Mouse (Mus musculus): Measurements from ENCODE around the gene Pitpnc1. TPM values are rescaled to one million over a fixed set of nuclear protein-coding genes. Genes with fewer than 3 reads are reported as not detected.
A peak's percentile ranks its signal among the peaks of the same experiment; 100 is the strongest.

Gene Pitpnc1
- polyA plus RNA-seq, 1 experiment from 2014 or later, result 9.1 TPM

GRCm38 (mm10) chr11:107454546-107455462 is 15.7 kb downstream of the Pitpnc1 start:
- peak; percentile 46 for DNase-seq
- peaks cover 32% of the 10 kb centered on the region for H3K4me1 ChIP-seq (ENCODE audit: insufficient read depth)

GRCm38 (mm10) chr11:107452053-107452452 is 18.4 kb downstream of the Pitpnc1 start:
- Histone ChIP-seq H3K9me3 (ENCODE audit: low read length) (no peaks in the 10 kb centered on the region), H3K27ac (ENCODE audit: low read depth) (no peak overlapping the region), H3K9ac (replicated peaks) (no peak overlapping the region), H3K27me3 (ENCODE audit: insufficient read depth, low read length) (no peaks in the 10 kb centered on the region), H3K4me3 (ENCODE audit: low read depth, low read length) (no peak overlapping the region), H3K36me3 (replicated peaks; ENCODE audit: insufficient read depth, low read length) (0 out of 2 replicates have a peak, but pooled peaks cover 4% of the 10 kb centered on the region), H3K4me2 (ENCODE audit: low read depth, low read length) (0 out of 2 replicates have a peak overlapping the region, but pooled peaks have one; percentile 58), H3K4me1 (ENCODE audit: insufficient read depth) (peaks cover 56% of the 10 kb centered on the region)
- ATAC-seq (no peak), DNase-seq (no peak)
- no peak for TF ChIP-seq CTCF (IDR thresholded peaks at IDR 0.05; ENCODE audit: low read depth)
- TF ChIP-seq EP300 (IDR thresholded peaks at IDR 0.05; ENCODE audit: low read depth), result no peak
- WGBS (ENCODE audit: insufficient replicate concordance), result 78% methylated on average over 7 of the region's 7 CpGs

More at GRCm38 (mm10) chr11:107454546-107455462, 15.7 kb downstream of the Pitpnc1 start:
- Histone ChIP-seq H3K27ac (ENCODE audit: low read depth) (peak overlapping the region; percentile 30), H3K36me3 (replicated peaks; ENCODE audit: insufficient read depth, low read length) (0 out of 2 replicates have a peak, but pooled peaks cover 4% of the 10 kb centered on the region), H3K27me3 (ENCODE audit: insufficient read depth, low read length) (no peaks in the 10 kb centered on the region), H3K9me3 (ENCODE audit: low read length) (no peaks in the 10 kb centered on the region), H3K4me3 (ENCODE audit: low read depth, low read length) (peak overlapping the region; percentile 19), H3K9ac (replicated peaks) (peak overlapping the region; percentile 37; the same call in 1 of the 2 replicates), H3K4me2 (ENCODE audit: low read depth, low read length) (peak overlapping the region; percentile 61)
- WGBS (ENCODE audit: insufficient replicate concordance), result 34% methylated on average over 17 of the region's 19 CpGs
- 0 out of 2 replicates have a peak, but pooled peaks have one; percentile 30 for ATAC-seq
- TF ChIP-seq CTCF (IDR thresholded peaks at IDR 0.05; ENCODE audit: low read depth) (0 out of 2 replicates have a peak, but pooled peaks have one; percentile 14), EP300 (IDR thresholded peaks at IDR 0.05; ENCODE audit: low read depth) (no peak)

- Histone ChIP-seq H3K9me3 (ENCODE audit: low read length) (no peaks in the 10 kb centered on the region), H3K36me3 (replicated peaks; ENCODE audit: insufficient read depth, low read length) (0 out of 2 replicates have a peak, but pooled peaks cover 4% of the 10 kb centered on the region), H3K27me3 (ENCODE audit: insufficient read depth, low read length) (no peaks in the 10 kb centered on the region), H3K27ac (ENCODE audit: low read depth) (peak overlapping the region; percentile 70), H3K4me3 (ENCODE audit: low read depth, low read length) (peak overlapping the region; percentile 15; the same call in 1 of the 2 replicates), H3K9ac (replicated peaks) (peak overlapping the region; percentile 36), H3K4me2 (ENCODE audit: low read depth, low read length) (peak overlapping the region; percentile 58), H3K4me1 (ENCODE audit: insufficient read depth) (peaks cover 62% of the 10 kb centered on the region)
- DNase-seq, result peak; percentile 47
- 20% methylated on average over 10 of the region's 10 CpGs for WGBS (ENCODE audit: insufficient replicate concordance)
- TF ChIP-seq CTCF (IDR thresholded peaks at IDR 0.05; ENCODE audit: low read depth) (no peak), EP300 (IDR thresholded peaks at IDR 0.05; ENCODE audit: low read depth) (peak; percentile 88)
- ATAC-seq, result peak; percentile 65
Observed at GRCm38 (mm10) chr11:107451106-107451505, 19.4 kb downstream of the Pitpnc1 start.

DNA sequence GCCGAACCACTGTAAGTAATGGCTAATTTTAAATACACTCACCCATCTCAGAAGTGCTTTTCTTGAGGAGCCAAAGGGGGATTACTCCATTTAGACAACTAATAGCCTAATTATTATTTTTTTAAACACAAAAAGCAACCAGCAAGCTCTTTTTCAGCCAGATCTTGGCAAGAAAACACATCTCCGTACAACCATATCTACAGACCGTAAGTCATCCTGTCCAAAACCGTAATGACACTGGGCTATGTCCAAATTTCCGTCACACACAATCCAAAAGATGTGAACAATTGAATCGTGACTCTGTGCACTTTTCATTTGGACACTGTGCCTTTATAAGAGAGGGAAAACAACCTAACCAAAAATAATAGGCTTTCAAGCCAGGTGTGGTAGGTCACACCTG is 20.4 kb downstream of the Pitpnc1 start:
- DNase-seq (no peak), ATAC-seq (no peak)
- Histone ChIP-seq H3K4me3 (ENCODE audit: low read depth, low read length) (no peak overlapping the region), H3K4me2 (ENCODE audit: low read depth, low read length) (peak overlapping the region; percentile 58), H3K9ac (replicated peaks) (no peak overlapping the region), H3K36me3 (replicated peaks; ENCODE audit: insufficient read depth, low read length) (0 out of 2 replicates have a peak, but pooled peaks cover 4% of the 10 kb centered on the region), H3K27me3 (ENCODE audit: insufficient read depth, low read length) (no peaks in the 10 kb centered on the region), H3K4me1 (ENCODE audit: insufficient read depth) (peaks cover 63% of the 10 kb centered on the region), H3K9me3 (ENCODE audit: low read length) (no peaks in the 10 kb centered on the region), H3K27ac (ENCODE audit: low read depth) (peak overlapping the region; percentile 70)
- 71% methylated on average over 6 of the region's 6 CpGs for WGBS (ENCODE audit: insufficient replicate concordance)
- TF ChIP-seq EP300 (IDR thresholded peaks at IDR 0.05; ENCODE audit: low read depth) (no peak), CTCF (IDR thresholded peaks at IDR 0.05; ENCODE audit: low read depth) (no peak)

GRCm38 (mm10) chr11:107449169-107449910 is 21.2 kb downstream of the Pitpnc1 start:
- TF ChIP-seq CTCF (IDR thresholded peaks at IDR 0.05; ENCODE audit: low read depth) (0 out of 2 replicates have a peak, but pooled peaks have one; percentile 3), EP300 (IDR thresholded peaks at IDR 0.05; ENCODE audit: low read depth) (peak; percentile 30; the same call in 1 of the 2 replicates)
- Histone ChIP-seq H3K4me1 (ENCODE audit: insufficient read depth) (peaks cover 57% of the 10 kb centered on the region), H3K36me3 (replicated peaks; ENCODE audit: insufficient read depth, low read length) (0 out of 2 replicates have a peak, but pooled peaks cover 4% of the 10 kb centered on the region), H3K9me3 (ENCODE audit: low read length) (no peaks in the 10 kb centered on the region), H3K27me3 (ENCODE audit: insufficient read depth, low read length) (no peaks in the 10 kb centered on the region), H3K4me3 (ENCODE audit: low read depth, low read length) (peak overlapping the region; percentile 1), H3K9ac (replicated peaks) (peak overlapping the region; percentile 35; the same call in 1 of the 2 replicates), H3K27ac (ENCODE audit: low read depth) (peak overlapping the region; percentile 70), H3K4me2 (ENCODE audit: low read depth, low read length) (peak overlapping the region; percentile 58)
- WGBS (ENCODE audit: insufficient replicate concordance), result 54% methylated on average over 17 of the region's 17 CpGs
- ATAC-seq, result peak; percentile 75
- peak; percentile 57 for DNase-seq
